Mouse (Mus musculus) heart, embryonic 13.5 days (tissue): Measurements from ENCODE around the gene Ppp1cc. TPM values are rescaled to one million over a fixed set of nuclear protein-coding genes. Genes with fewer than 3 reads are reported as not detected.
A peak's percentile ranks its signal among the peaks of the same experiment; 100 is the strongest.

ENCODE experiments used
- ATAC-seq: fragments of 200-750 bp; cut with Nextera tagmentation; 2 replicates; pipeline ENCODE4 v1.8.0; 2017; ENCODE audit warnings: moderate TSS enrichment; ENCODE audit not compliant: insufficient number of reproducible peaks, low FRiP score, low TSS enrichment; ENCODE audit errors: extremely low read depth
- H3K27ac ChIP-seq: fragments of 300-500 bp; sonication (generic); replicated peaks from 2 replicates; pipeline ENCODE4 v1.5.1; 2015; ENCODE audit warnings: moderate library complexity, mild to moderate bottlenecking, inconsistent platforms
- H3K27me3 ChIP-seq: fragments of 300-500 bp; sonication (generic); replicated peaks from 2 replicates; pipeline ENCODE4 v1.6.1; 2015; ENCODE audit warnings: mild to moderate bottlenecking, inconsistent platforms
- H3K36me3 ChIP-seq: fragments of 300-500 bp; sonication (generic); 2 replicates; pipeline ENCODE4 v1.6.1; 2015; ENCODE audit warnings: mild to moderate bottlenecking, inconsistent platforms
- H3K4me1 ChIP-seq: fragments of 300-500 bp; sonication (generic); 2 replicates; pipeline ENCODE4 v1.6.1; 2015; ENCODE audit warnings: inconsistent platforms
- H3K4me2 ChIP-seq: fragments of 300-500 bp; sonication (generic); 2 replicates; pipeline ENCODE4 v1.6.1; 2015; ENCODE audit warnings: inconsistent platforms, mild to moderate bottlenecking, moderate library complexity
- H3K4me3 ChIP-seq: fragments of 300-500 bp; sonication (generic); 2 replicates; pipeline ENCODE4 v1.5.1; 2015; ENCODE audit warnings: moderate library complexity, mild to moderate bottlenecking, inconsistent platforms
- H3K9ac ChIP-seq: fragments of 300-500 bp; sonication (generic); 2 replicates; pipeline ENCODE4 v1.6.1; 2015; ENCODE audit warnings: inconsistent platforms, mild to moderate bottlenecking, moderate library complexity
- H3K9me3 ChIP-seq: fragments of 300-500 bp; sonication (generic); 2 replicates; pipeline ENCODE4 v1.6.1; 2016; ENCODE audit warnings: inconsistent platforms
- WGBS: fragments of 180-500 bp; shearing (Covaris S2); methylation state at CpG from one replicate; pipeline ENCODE4 v1.1.7; 2015; ENCODE audit warnings: mixed read lengths; 5-methylcytosine and 5-hydroxymethylcytosine counted together
- polyA plus RNA-seq: library from polyadenylated mRNA; unstranded; fragments of >200 nt; fragmentation: Nextera tagmentation; extraction: Ambion mirVana; gene quantifications from 2 replicates; pipeline ENCODE4 v1.2.1, GENCODE M21; 2015

The Ppp1cc gene
- polyA plus RNA-seq = 190 and 219 TPM in 2 replicates

- WGBS = 1% methylated on average over 54 of the region's 54 CpGs
- no peaks in the 10 kb centered on the region for H3K27me3 ChIP-seq
- peak; percentile 87 for ATAC-seq
- H3K36me3 ChIP-seq = peaks cover 31% of the 10 kb centered on the region
- H3K4me1 ChIP-seq = peaks cover 56% of the 10 kb centered on the region
- no peaks in the 10 kb centered on the region for H3K9me3 ChIP-seq
- H3K4me3 ChIP-seq = peak within 1 kb of the TSS; percentile 97
- peak within 1 kb of the TSS; percentile 86 for H3K4me2 ChIP-seq
- H3K27ac ChIP-seq = peak within 1 kb of the TSS; percentile 88
- peak within 1 kb of the TSS; percentile 99 for H3K9ac ChIP-seq
These were observed at the start of gene Ppp1cc for GRCm38 (mm10) chr5:122157827-122158381. Ppp1cc (plus strand) TSS chr5:122158278.

GRCm38 (mm10) chr5:122109325-122110060 lies 48.6 kb upstream of the Ppp1cc start:
- peak overlapping the region; percentile 20; the same call in 1 of the 2 replicates for H3K4me2 ChIP-seq
- 30% methylated on average over 16 of the region's 16 CpGs for WGBS
- ATAC-seq = peak; percentile 22; the same call in 1 of the 2 replicates

DNA sequence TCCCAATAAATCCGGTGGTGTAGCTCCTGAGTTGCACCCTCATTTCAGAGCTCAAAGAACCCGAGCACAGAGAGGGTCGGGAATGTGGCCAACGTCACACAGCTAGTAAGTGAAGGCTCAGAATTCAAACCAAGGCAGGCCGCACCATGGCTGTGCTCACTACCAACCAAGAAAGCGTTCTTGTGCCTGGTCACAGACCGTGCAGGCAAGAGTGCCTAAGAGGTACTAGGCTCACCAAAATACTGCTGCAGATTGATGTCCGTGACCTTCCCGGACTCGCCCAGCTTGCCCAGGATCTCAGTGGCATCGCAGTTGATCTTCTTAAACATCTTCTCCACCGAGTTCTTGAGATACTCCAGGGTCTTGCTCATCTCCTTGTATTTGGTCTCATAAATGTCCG lies 47.5 kb upstream of the Ppp1cc start:
- Histone ChIP-seq H3K36me3 (peaks cover 26% of the 10 kb centered on the region), H3K27ac (peak overlapping the region; percentile 55; the same call in 1 of the 2 replicates), H3K27me3 (no peaks in the 10 kb centered on the region), H3K4me2 (no peak overlapping the region), H3K4me3 (no peak overlapping the region), H3K9ac (no peak overlapping the region), H3K4me1 (peaks cover 25% of the 10 kb centered on the region), H3K9me3 (no peaks in the 10 kb centered on the region)
- no peak for ATAC-seq
- 72% methylated on average over 13 of the region's 13 CpGs for WGBS

More at GRCm38 (mm10) chr5:122109325-122110060, 48.6 kb upstream of the Ppp1cc start:
- Histone ChIP-seq H3K9ac (peak overlapping the region; percentile 33; the same call in 1 of the 2 replicates), H3K36me3 (peaks cover 37% of the 10 kb centered on the region), H3K4me1 (peaks cover 25% of the 10 kb centered on the region), H3K27me3 (no peaks in the 10 kb centered on the region), H3K9me3 (no peaks in the 10 kb centered on the region), H3K27ac (peak overlapping the region; percentile 76), H3K4me3 (no peak overlapping the region)

DNA sequence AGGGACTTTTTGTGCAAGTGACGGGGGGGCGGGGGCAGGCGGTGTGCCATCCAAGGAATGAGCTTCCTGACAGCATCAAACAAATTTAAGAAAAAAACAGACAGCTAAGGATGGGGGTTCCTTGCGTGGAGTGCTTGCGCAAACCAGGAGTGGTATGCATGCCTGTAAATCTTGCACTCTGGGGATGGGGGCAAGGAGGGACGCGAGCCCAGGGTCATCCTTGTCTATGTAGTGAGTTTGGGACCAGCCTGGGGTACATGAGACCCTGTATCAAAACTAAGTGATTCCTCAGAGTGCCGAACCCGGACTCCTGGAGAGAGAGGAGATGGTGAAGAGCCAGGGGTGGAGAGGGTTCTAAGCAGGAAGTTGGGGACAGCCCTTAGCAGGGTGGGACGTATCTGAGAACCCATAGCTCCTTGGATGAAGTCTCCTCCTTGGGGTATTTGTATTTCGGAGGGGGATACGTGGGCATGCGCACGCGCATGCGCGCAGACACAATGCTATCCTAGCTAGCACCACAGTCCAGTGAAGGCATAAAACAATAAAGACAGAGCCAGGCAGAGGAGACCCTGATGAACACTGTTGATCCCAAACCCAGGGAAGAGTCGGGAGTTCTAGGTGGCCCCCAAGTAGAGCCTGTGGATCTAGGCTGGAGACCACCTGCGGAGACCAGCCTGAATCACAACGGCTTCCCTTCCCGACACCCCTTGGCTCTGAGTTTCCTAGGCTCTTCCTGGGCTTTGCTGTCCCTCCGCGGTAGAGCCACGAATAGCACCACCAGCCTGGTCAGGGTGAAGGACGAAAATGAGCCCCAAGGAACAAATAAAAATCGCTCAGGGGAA lies 46.8 kb upstream of the Ppp1cc start:
- peak overlapping the region; percentile 18; the same call in 1 of the 2 replicates for H3K4me2 ChIP-seq

GRCm38 (mm10) chr5:122111933-122112248 lies 46.2 kb upstream of the Ppp1cc start:
- H3K27ac ChIP-seq = peak overlapping the region; percentile 55
- no peak overlapping the region for H3K4me2 ChIP-seq
- H3K4me1 ChIP-seq = peaks cover 16% of the 10 kb centered on the region
- no peaks in the 10 kb centered on the region for H3K27me3 ChIP-seq
- ATAC-seq = no peak
- no peak overlapping the region for H3K4me3 ChIP-seq
- no peak overlapping the region for H3K9ac ChIP-seq
- WGBS = 34% methylated on average over 4 of the region's 4 CpGs
- peaks cover 13% of the 10 kb centered on the region for H3K36me3 ChIP-seq
- no peaks in the 10 kb centered on the region for H3K9me3 ChIP-seq

More for the DNA sequence above, 46.8 kb upstream of the Ppp1cc start:
- no peak overlapping the region for H3K4me3 ChIP-seq
- H3K9ac ChIP-seq = no peak overlapping the region
- peaks cover 19% of the 10 kb centered on the region for H3K36me3 ChIP-seq
- ATAC-seq = no peak
- no peaks in the 10 kb centered on the region for H3K27me3 ChIP-seq
- H3K4me1 ChIP-seq = peaks cover 21% of the 10 kb centered on the region
- no peaks in the 10 kb centered on the region for H3K9me3 ChIP-seq
- H3K27ac ChIP-seq = peak overlapping the region; percentile 55
- WGBS = 52% methylated on average over 26 of the region's 26 CpGs

- no peak for ATAC-seq
- Histone ChIP-seq H3K4me2 (no peak overlapping the region), H3K4me1 (peaks cover 6% of the 10 kb centered on the region), H3K9me3 (no peaks in the 10 kb centered on the region), H3K36me3 (no peaks in the 10 kb centered on the region), H3K4me3 (no peak overlapping the region), H3K27ac (no peak overlapping the region), H3K9ac (no peak overlapping the region), H3K27me3 (no peaks in the 10 kb centered on the region)
- 73% methylated on average over 7 of the region's 7 CpGs for WGBS
These were observed 44.6 kb upstream of the Ppp1cc start for GRCm38 (mm10) chr5:122113450-122113849.

DNA sequence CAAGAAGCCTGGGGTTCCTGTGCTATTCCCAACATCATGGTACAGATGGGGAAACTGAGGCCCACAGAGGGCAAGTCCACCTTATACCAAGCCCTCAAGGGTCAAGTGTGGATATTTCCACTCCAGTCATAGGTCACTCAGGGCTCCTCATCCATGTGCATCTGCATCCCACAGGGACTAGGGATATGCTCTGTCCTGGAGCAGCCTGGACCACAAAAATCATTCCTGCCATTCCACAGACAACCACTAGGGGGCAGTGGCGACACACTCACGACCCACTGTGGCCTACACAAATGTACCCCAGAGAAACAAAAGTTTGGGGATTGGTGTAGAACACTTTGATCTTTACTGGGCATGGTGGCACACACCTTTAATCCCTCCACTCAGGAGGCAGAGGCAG lies 43.9 kb upstream of the Ppp1cc start:
- WGBS = 0% methylated on average over 2 of the region's 2 CpGs
- H3K4me1 ChIP-seq = peaks cover 3% of the 10 kb centered on the region
- H3K9me3 ChIP-seq = no peaks in the 10 kb centered on the region
- H3K4me3 ChIP-seq = no peak overlapping the region
- H3K27ac ChIP-seq = no peak overlapping the region
- H3K36me3 ChIP-seq = no peaks in the 10 kb centered on the region
- ATAC-seq = no peak
- no peaks in the 10 kb centered on the region for H3K27me3 ChIP-seq
- H3K4me2 ChIP-seq = no peak overlapping the region
- no peak overlapping the region for H3K9ac ChIP-seq

- H3K4me2 ChIP-seq = no peak overlapping the region
- no peaks in the 10 kb centered on the region for H3K36me3 ChIP-seq
- ATAC-seq = no peak
- H3K9me3 ChIP-seq = no peaks in the 10 kb centered on the region
- H3K27me3 ChIP-seq = no peaks in the 10 kb centered on the region
- no peak overlapping the region for H3K27ac ChIP-seq
- H3K4me1 ChIP-seq = no peaks in the 10 kb centered on the region
- WGBS = 86% methylated on average over 9 of the region's 9 CpGs
- no peak overlapping the region for H3K4me3 ChIP-seq
- no peak overlapping the region for H3K9ac ChIP-seq
These were observed 42.8 kb upstream of the Ppp1cc start for GRCm38 (mm10) chr5:122115266-122115763.

GRCm38 (mm10) chr5:122116243-122116642 lies 41.8 kb upstream of the Ppp1cc start:
- no peak overlapping the region for H3K4me2 ChIP-seq
- H3K9me3 ChIP-seq = no peaks in the 10 kb centered on the region
- H3K4me1 ChIP-seq = no peaks in the 10 kb centered on the region
- 80% methylated on average over 6 of the region's 6 CpGs for WGBS
- no peak overlapping the region for H3K9ac ChIP-seq
- no peak for ATAC-seq
- no peaks in the 10 kb centered on the region for H3K27me3 ChIP-seq
- no peak overlapping the region for H3K4me3 ChIP-seq
- H3K27ac ChIP-seq = no peak overlapping the region
- H3K36me3 ChIP-seq = no peaks in the 10 kb centered on the region

GRCm38 (mm10) chr5:122125211-122125760 lies 32.8 kb upstream of the Ppp1cc start:
- 0 out of 2 replicates have a peak, but pooled peaks cover 4% of the 10 kb centered on the region for H3K4me1 ChIP-seq
- WGBS = 72% methylated on average over 8 of the region's 8 CpGs
- no peaks in the 10 kb centered on the region for H3K36me3 ChIP-seq
- 0 out of 2 replicates have a peak, but pooled peaks cover 5% of the 10 kb centered on the region for H3K27me3 ChIP-seq
- no peak overlapping the region for H3K4me3 ChIP-seq
- H3K27ac ChIP-seq = no peak overlapping the region
- no peak overlapping the region for H3K9ac ChIP-seq
- no peak overlapping the region for H3K4me2 ChIP-seq
- ATAC-seq = no peak
- H3K9me3 ChIP-seq = no peaks in the 10 kb centered on the region
